Mouse (Mus musculus) kidney, adult 2 months (tissue): ENCODE measurements around the gene Arhgef26.

Experiments used
- CTCF ChIP-seq: fragments of 200-500 bp; conservative IDR thresholded peaks from 2 replicates; pipeline ENCODE4 v1.5.1; 2011; ENCODE audit warnings: low read depth, mild to moderate bottlenecking, control low read depth, low read length, moderate library complexity, mixed read lengths; ENCODE audit not compliant: insufficient read depth, insufficient read length
- POLR2A ChIP-seq: fragments of 200-500 bp; IDR thresholded peaks from one replicate; pipeline ENCODE4 v1.6.1; 2011; ENCODE audit warnings: low read depth, low read length, control low read depth

DNA sequence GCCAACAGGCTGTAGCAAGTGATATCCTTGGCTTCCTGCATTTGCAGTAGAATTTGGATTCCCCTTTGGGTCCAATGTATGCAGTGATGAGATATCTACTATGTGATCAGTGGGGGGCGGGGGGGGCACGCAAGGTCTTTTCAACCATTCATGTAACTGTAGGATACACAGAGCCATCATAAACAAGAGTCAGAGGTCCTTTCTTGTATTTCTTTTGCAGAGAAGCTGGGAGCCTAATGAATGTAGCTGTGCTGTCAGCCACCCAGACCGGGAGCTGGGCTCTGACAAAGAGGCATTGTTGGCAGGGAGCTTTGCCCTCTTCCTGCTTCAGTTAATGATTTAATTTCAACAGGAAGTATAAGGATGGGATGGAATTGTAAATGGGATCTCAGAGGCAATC lies 116.0 kb downstream of the Arhgef26 start:
- TF ChIP-seq CTCF (no peak), POLR2A (no peak)
